Mouse (Mus musculus) retina, embryonic 14.5 days (tissue): ENCODE measurements around the gene Ophn1.

Experiments used
- DNase-seq: peaks from one replicate; pipeline ENCODE4 v3.0.0-alpha.2; 2015; ENCODE audit warnings: low spot score

Gene Ophn1

DNA sequence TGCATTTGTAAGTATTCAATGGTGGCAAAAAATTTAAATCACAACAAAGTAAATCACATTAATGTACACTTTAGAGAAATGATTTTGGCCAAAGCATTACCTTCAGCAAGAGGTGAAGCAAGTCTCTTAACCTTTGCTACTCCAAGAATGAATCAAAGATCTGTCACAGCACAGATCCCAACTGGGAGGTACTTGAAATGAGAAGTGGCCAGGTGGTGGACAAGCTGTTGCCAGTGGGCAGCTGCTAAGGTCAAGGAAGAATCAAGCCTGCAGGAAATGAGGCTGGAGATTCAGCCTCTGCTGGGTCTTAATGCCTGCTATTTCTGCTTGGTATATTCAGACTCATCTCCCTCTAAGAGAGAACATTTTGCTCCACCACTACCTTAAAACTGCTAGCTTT, 87.0 kb downstream of the Ophn1 start:
- DNase-seq: no peak

DNA sequence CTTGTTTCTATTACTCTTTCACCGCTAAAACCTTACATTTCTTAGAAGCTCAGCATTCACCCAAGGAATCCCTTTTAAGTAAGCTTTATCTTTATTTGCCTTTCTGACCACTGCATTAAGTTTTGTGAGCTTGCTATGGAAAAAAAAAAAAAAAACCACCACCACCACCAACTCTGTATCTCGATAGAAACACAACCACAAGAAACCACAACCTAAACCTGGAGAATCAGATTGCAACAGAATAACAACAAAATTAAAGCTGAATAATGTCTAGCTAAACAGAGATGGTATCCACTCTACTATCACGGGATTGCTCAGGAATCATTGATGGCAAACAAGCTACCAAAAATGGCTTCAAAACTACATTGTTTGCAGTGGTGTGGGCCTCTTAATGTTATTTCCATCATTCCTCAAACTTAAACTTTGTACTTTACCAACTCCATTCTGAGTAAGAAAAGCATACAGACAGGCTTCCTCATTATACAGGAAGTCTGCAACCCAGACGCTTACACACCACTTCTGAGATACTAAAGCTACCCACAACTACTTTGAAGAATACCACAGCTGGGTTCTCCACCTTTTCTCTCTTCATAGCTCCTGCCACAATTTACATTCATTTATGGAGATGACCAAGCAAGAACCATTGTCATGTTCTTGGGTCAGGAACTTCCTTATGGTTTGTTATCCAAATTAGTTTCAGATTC, 116.4 kb downstream of the Ophn1 start:
- no peak for DNase-seq

DNA sequence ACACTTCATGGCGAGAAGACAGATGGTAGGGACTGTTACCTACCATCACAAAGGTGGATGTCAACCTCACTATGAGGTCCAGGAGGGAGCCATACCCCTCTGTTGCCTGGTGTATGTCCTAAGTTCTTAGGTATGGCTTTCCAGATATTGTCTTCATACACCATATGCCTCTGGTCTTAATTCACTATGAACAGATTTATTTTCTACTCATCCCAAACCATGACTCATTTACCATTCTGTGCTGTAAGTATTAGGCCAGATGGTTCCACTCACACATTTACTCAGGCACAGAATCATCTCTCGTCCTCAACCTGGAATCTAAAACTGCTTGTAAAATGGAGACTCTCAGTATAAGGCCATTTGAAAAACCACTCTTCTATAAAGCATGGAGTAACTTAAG, 135.7 kb downstream of the Ophn1 start:
- no peak for DNase-seq

DNA sequence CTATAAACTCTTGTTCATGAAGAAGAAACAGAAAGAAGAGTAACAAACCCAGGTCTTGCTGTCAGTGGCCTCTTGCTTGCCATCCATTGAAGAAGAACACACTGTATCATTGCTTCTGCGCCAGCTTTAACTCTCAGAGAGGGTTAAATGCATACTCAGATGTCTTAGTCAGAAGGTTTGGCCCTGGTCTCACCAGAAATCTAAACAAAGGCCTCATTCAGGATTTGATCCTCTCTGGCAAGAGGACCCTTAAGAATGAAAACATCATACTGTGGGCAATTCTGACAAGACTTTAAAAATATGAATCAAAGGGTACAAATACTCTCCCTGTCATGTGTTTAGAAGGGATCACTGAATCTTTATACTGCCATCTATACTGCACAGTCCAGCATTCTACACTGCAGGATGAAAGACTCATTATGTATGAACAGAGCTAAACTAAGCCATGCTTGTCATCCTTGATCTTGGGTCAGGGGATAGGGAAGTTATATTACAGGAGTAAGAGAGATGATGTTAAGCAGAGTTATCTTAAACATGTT, 139.5 kb downstream of the Ophn1 start:
- DNase-seq: no peak

DNA sequence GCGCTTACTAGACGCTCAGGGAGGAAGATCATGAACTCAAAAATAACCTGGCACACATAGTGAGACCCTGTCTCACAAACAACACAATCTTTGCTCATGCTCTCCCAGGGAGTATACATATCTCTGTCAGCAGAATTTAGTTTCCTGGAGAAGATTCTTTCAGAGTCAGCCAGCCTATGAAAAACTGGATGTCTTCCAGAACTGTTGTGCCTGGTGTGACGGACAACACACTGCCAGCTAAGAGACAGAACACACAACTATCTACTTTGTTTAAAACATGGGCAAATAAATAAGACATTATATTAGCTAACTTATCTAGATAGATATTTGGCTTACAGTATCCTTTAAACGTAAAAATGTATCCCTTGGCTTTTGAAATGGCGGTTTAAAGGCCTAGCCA, 154.1 kb downstream of the Ophn1 start:
- DNase-seq: no peak

GRCm38 (mm10) chrX:98722991-98723390, 167.8 kb downstream of the Ophn1 start:
- no peak for DNase-seq

DNA sequence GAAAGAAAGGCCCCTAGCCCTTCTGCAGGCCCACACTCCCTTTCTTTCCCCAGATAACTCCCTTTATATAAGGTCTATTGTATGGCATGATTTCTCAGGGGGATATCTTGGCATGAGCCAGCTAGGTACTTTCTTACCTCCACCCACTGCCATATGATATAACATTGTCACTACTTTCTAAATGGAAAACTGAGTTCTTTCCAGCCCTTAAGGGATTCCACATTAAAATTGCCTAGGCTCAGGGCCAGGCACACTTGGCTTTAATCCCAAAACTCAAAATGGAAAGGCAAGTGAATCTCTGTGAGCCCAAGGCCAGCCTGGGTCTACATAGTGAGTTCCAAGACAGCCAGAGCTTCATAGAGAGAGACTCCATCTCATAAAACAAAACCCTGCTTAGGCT, 183.1 kb downstream of the Ophn1 start:
- DNase-seq: no peak

- DNase-seq: peak; percentile 76
Observed at GRCm38 (mm10) chrX:98701635-98702034, 189.2 kb downstream of the Ophn1 start.

- peak; percentile 2 for DNase-seq
Observed at GRCm38 (mm10) chrX:98682603-98683002, 208.2 kb downstream of the Ophn1 start.

- no peak for DNase-seq
Observed at GRCm38 (mm10) chrX:98681281-98681680, 209.5 kb downstream of the Ophn1 start.

- DNase-seq: no peak
Observed at GRCm38 (mm10) chrX:98670988-98671387, 219.8 kb downstream of the Ophn1 start.

GRCm38 (mm10) chrX:98651431-98651830, 239.4 kb downstream of the Ophn1 start:
- DNase-seq: no peak

- DNase-seq: peak; percentile 11
Observed at GRCm38 (mm10) chrX:98628666-98629404, 262.0 kb downstream of the Ophn1 start.

- peak; percentile 69 for DNase-seq
Observed at GRCm38 (mm10) chrX:98618865-98619264, 272.0 kb downstream of the Ophn1 start.

GRCm38 (mm10) chrX:98617426-98617825, 273.4 kb downstream of the Ophn1 start:
- DNase-seq: no peak

DNA sequence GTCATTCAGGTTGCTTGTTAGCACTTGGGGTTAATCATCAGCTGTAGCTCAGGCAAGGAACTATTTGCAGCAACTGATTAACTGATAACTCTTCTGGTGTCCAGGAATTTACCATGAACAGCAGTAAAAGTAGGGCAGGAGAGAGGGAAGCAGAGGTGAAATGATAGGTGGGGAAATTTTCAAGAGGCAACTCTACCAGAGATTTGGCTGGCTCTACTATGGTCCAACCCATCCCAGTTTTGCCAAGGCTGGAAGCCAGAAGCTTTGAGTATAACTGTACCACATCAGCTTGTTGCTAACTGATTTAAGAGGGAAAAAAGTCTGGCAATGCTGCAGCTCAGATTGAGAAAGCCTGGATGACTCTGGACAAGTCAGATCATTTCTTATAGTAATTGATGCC, 316.6 kb downstream of the Ophn1 start:
- no peak for DNase-seq

DNA sequence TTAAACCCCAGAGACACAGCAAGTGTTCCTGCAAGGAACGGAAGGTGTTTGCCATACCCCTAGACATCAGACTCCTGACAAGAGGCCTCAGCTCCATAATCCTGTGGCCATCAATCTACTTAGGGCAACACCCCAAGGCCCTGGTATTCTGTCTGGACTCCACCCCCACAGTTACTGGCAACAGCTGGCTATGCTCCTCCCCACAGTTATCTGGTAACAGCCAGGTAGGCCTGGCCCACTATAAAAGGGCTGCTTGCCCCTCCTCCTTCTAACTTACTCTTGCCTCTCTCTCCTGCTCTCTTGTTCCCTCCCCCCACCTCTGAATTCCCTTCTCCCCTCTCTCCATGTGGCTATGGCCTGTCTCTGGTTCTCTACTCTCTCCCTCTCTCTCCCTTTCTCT, 344.4 kb downstream of the Ophn1 start:
- DNase-seq: no peak

DNA sequence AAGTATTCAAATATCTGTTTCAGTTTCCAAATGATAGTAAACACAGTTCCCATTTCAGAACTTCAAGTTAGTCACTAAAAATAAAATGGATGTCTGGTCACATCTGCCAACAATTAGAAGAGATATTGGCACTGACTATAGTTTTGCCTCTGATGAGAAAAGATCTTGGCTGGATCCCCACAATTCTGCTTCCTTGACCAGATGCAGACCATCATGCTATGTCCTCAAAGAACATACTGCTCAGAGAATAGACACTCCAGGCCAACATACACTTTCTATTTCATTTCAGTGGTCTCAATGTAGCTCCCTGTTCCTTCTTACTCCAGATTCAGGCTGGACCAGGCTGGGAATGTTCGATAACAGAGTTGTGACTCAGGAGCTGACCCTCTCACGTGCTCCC, 375.5 kb downstream of the Ophn1 start:
- no peak for DNase-seq

DNA sequence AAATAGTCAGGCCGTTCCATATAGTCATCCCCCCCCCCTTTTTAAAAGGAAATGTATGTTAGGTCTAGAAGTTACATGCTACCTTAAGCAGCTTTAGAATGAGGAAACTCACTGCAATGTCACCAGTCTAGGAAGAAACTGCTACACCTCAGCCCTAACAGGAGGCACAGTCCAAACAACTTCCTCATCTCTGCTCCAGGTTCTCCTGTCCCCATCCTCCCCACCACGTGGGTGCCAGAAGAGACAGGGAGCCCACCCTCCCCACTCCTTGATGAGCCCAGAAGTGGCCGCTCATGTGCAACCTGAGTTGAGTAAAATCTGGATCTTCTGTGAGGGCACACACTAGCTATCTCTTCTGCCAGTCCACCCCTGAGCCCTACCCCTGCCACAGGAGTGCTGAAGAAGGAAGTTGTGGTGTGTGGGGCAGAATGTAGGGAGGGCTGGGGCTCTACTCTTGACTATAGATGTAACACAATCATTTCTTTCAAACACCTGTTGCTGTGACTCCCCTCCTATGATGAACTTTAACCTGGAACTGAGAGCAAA, 376.4 kb downstream of the Ophn1 start:
- DNase-seq: no peak
